Mouse (Mus musculus) gonadal fat pad, adult 2 months (tissue): ENCODE data around the gene Lrrc26. TPM values are rescaled to one million over a fixed set of nuclear protein-coding genes. Genes with fewer than 3 reads are reported as not detected.
"Not testable (repeated sequence)": the region's sequence is repeated elsewhere in the genome, so short reads cannot be mapped to it uniquely, and the experiment has no call there.

Experiments
- DNase-seq: peaks from one replicate; pipeline ENCODE4 v3.0.0-alpha.2; 2012; ENCODE audit warnings: low read depth
- polyA plus RNA-seq: library from polyadenylated mRNA; depleted of rRNA; stranded (reverse); fragments of >200 nt; gene quantifications from 2 replicates; pipeline ENCODE4 v1.2.3, GENCODE M21; 2012; rRNA removed

Lrrc26 gene
- polyA plus RNA-seq, result 5.1 and 7.0 TPM in 2 replicates

DNA sequence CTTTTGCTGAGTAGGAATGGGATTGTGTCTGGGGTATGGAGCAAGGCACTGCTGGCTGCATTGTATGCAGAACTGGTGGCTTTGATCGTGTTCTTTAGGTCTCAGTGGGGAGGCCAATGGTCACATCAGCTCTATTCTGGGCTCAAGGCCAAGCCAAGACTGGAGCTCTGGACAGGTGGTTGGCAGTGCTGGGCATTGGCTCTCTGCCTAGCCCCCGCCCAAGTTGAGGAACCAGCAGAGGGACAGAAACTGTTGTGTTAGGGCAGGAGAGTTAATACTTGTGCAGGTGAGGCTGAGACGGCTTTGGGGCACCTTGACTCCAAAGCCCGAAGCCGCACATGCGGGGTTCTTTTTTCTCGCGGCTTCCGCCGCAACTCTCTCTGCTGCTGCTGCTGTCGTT is at the start of gene Lrrc26:
TSS of gene Lrrc26 (plus strand) at position 265 of the 400 bp plus-strand sequence.
- no peak for DNase-seq

DNA sequence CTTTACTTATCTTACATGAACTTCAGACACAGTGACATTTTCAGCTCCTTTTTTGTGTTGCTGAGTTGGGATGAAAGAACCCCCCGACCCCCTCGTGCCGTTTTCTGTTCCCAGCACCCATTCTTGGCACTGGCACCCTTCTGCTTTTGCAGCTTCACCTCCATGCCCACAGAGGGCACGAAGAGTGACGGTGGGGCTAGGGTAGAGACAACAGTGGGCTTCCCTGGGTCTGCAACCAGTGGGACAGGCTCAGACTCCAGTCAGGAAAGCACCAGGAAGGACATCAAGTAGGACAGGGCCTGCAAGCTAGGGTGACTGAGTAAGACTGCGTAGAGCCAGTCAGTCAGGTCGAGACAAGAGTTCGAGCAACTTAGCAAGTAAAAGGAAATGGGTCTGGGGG is 49.4 kb upstream of the Lrrc26 start:
- no peak for DNase-seq

DNA sequence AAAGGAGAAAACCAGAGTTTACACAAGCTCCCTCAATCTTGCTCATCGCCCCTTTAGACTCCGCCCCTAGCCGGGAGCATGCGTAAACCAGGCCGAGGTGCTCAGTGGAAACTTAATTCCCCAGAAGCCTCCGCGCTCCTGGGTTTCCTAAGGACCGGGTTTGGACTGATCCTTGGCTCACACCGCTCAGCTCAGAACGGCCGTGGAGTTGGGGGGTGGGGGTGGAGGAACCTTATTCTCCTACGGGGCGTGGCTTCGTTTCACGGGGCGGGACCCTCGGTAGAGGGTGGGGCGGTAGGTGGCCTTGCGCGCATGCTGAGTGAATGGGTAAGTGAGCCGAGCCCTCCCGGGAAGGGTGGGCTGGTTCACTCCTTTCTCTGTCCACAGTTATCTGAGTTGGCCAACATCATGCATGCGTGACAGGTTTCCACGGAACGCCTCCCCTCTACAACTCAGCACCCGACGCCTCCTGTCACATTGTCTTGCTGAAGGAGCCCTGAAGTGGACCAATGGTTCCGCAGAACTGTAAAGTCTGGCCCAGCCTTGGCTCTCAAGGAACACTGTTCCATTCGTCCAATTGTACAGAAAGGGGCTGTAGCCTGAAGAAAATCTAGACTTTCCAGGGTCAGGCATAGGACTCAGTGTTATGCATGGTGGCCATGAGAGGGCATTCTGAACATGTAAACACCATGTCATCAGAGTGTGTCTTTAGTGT is 48.8 kb upstream of the Lrrc26 start:
- no peak for DNase-seq

DNA sequence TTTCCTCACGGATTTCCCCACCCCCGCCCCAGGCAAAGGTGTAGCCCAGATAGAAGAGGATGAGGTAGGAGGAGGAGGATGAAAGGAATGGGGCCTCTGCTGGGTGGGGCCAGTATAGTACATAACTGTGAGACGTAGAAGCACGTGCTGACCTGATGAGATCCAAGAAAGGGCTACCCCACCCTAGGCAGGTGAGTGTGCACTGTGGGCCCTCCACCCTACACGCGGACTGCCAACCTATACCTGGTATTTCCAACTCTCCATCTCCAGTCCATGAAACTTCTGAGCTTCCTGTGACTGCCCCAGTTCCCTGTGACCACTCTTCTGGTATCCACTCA is 48.3 kb upstream of the Lrrc26 start:
- DNase-seq, result no peak

DNA sequence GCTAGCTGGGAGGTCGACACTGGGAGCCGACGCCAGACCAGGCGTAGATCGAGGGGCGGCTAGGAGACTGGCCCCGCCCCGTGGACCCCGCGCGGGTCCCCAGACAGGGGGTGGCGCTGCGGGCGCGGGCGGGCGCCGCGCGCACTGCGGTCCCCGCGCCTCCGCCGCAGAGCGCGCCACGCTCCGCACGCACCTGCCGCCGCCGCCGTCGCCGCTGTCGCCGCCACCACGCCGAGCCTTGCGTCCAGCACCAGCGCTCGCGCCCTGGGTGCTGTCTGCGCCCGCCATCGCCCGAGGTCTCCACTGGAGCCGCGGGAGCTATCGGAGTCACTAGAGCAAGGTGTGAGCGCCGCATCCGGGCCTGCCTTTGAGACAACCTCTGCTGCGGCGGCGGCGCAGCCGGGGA is 47.6 kb upstream of the Lrrc26 start, which contains the start of the genes Rnf208 and Cysrt1:
TSS of gene Rnf208 (plus strand) at position 155 of the 406 bp plus-strand sequence.
TSS of gene Cysrt1 (minus strand) at position 352 of the 406 bp plus-strand sequence.
- no peak for DNase-seq

DNA sequence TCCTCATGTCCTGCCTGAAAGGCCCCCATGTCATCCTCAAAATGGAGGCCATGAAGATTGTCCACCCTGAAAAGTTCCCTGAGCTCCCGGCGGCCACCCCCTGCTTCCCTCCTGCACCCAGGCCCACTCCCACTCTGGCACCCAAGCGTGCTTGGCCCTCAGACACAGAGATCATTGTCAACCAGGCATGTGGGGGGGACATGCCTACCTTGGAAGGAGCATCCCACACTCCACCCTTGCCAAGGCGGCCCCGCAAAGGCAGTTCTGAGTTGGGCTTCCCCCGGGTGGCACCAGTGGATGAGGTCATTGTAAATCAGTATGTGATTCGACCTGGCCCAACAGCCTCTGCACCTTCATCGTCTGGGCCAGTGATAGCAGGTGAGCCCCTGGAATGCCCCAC is 46.4 kb upstream of the Lrrc26 start:
- DNase-seq, result no peak

DNA sequence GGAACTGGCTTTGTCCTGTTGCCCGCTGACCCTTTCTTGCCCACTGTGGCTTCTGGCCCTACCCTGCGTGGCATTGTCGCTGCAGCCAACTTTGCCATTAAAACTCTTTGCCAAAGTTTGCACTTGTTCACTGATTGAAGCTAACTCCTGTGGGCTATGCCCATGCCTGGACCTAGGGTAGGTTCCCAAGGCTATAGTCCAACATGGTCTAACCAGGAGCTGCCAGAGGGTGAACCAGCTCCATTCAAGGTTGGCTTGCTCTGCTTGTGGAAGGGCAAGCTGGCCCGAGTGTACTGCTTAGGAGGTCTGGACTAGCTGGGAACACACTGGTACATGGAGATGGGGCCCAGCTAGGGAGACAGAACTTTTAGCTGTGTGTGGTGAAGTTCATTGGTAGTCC is 45.6 kb upstream of the Lrrc26 start:
- no peak for DNase-seq

DNA sequence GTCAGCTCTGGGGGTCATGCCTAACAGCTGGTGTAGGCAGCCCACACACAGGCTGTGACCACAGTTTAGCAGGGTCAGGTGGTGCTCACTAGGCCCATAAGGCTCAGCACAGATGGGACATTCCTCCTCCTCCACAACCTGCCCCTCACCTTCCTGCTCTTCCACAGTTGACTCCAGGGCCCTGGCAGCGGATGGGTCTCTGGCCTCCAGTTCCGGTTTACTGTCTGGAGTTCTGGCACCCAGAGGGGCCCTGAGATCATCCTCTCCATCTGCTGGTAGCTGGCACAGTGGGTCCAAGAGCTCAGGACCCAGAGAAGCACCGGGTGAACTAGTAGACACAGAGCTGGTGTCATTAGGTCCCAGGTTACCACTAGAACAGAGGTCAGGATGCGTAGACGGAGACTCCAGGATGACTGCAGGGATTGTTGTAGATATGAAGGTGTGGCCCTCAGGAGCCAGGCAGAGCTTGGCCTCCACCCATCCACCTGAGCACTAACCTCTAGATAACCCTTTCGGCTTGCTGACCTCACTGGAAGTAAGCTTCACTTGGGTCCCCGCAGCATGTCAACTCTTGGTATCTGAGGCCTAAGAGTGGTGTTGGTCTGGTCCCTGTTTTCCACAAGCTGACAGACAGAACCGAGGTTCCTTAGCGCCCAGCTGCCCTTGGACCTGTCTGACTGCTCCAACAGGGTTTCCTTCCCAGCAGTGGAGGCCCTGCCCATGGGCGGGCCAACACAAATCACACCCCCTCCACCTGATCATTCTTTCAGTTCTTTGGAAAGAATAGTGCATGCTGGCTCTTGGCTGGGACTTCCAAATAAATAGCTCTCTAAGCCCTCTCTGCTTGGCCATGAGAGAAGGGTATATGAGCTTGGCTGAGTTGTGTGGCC is 43.3 kb upstream of the Lrrc26 start, which contains the start of gene AL732309.1:
TSS of gene AL732309.1 (minus strand) at position 681 of the 890 bp plus-strand sequence.
- no peak for DNase-seq

DNA sequence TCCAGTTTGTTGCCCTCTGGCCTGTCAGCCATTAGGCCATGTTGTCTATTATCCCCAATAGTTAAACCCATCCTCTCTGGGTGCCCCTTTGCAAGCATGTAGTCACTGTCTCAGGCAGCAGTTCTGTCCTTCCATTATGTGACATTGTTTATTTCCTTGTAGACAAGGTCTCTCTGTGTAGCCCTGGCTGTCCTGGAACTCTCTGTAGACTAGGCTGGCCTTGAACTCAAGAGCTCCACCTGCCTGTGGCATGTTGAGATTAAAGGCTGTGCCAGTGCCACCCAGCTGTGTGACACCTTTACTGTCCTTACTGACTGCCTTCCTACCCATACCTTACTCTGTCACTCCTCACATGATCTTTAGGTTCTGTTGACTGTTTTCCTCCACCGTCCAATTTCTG is 37.4 kb upstream of the Lrrc26 start:
- DNase-seq, result no peak

DNA sequence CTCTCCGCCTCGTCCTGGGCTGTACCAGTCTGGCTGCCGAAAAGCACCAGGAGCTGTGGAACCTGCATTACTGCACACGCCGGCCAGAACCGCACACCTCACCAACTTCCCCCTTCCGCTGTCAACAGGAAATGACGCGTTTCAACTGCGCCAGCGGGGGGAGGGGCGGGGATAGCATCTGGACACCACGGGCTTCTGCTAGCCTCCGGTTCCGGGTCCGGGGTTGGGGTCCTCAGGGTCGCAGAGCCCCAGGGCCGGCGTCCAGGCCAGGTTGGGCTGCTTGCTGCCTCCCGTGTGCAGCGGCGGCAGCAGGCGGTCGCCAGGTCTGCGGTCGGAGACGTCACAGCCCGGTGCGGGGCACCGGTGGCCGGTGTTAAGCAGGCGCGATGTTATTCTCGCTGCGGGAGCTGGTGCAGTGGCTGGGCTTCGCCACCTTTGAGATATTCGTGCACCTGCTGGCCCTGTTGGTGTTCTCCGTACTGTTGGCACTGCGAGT is 34.4 kb upstream of the Lrrc26 start, which contains the start of gene Tmem203:
TSS of gene Tmem203 (plus strand) at position 156 of the 496 bp plus-strand sequence.
- DNase-seq, result no peak

DNA sequence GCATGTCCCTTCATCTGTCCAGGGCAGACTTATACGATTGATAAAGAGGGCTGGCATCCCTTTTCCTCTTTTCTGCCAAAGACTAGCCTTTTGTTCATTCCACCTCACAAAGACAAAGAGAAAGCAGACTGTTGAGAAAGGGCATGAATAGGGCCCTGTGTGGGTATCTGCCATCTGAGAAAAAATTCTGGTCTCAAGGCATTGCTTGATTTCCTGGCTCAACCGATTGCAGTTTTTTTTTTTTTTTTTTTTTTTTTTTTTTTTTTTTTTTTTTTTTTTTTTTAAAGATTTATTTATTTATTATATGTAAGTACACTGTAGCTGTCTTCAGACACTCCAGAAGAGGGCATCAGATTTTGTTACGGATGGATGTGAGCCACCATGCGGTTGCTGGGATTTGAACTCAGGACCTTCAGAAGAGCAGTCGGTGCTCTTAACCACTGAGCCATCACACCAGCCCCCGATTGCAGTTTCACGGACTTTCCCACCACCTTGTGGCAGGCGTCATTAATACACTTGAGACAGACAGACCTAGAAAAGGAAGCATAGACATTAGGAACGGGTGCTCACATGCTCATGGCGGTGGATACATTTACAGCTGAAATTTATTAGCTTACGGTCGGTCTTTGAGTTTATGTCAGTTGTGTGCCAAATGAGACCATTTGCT is 33.1 kb upstream of the Lrrc26 start:
- DNase-seq, result not testable (repeated sequence)

DNA sequence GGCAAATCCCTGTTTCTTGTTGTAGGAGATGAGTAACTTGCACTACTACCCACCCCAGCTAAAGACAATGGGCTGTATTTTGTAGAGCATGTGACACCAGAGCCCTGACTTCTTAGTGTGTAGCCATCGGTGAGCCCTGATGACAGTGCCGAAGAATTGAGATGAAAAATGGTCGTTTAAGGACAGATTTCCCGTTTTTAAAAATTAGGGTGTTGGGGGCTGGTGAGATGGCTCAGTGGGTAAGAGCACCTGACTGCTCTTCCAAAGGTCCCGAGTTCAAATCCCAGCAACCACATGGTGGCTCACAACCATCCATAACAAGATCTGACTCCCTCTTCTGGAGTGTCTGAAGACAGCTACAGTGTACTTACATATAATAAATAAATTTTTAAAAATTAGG is 32.5 kb upstream of the Lrrc26 start:
- not testable (repeated sequence) for DNase-seq

DNA sequence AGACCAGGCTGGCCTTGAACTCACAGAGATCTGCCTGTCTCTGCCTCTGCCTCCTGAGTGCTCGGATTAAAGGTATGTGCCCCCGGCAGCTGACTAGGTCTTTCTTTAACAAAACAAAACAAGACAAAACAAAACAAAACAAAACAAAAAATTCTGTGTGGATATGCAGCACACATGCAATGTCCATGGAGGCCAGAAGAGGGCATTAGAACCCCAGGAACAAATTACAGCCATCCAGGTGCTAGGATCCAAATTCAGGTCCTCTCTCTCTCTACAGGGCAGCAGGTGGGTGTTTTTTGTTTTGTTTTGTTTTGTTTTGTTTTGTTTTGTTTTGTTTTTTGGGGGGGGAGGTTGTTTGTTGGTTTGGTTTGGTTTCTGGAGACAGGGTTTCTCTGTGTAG is 30.8 kb upstream of the Lrrc26 start:
- DNase-seq, result no peak

DNA sequence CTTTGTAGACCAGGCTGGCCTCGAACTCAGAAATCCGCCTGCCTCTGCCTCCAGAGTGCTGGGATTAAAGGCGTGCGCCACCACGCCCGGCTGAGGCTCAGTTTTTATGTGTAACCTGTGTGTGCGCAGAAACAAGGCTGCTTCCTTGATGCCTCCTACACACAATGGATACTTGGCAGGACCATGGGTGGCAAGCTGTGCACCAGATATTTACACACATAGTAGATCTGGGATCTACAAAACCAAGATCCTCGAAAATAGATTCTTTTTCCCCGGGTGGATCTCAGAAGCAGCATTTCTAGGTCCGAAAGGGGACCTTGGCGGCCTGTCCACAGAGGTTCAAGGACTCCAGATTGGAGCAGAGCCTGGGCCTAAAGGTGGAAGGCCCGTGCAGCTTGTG is 27.8 kb upstream of the Lrrc26 start:
- no peak for DNase-seq

DNA sequence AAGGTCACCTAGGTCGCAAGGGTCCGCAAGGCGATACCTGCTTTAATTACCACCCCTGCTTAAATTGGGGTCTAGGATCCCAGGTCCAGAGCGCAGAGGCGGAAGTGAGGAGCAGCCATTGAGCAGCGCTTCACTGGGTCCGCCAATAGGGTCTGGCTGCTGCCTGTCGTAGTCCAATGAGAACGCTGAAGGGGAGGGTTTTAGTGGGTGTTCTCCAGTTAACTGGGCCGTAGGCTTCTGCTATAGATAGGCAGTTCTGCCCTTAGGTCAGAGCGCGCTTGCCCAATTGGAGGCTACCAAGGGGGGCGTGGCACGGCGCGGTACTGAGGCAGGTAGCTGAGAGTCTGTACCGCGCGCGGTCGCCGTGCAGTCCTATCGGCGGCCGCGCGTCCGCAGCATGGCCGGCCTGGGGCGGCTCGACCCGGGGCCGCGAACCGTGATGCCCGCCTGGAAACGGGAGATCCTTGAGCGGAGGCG is 27.4 kb upstream of the Lrrc26 start, which contains the start of gene Tprn:
TSS of gene Tprn (plus strand) at position 328 of the 477 bp plus-strand sequence.
- peak; percentile 90 for DNase-seq

DNA sequence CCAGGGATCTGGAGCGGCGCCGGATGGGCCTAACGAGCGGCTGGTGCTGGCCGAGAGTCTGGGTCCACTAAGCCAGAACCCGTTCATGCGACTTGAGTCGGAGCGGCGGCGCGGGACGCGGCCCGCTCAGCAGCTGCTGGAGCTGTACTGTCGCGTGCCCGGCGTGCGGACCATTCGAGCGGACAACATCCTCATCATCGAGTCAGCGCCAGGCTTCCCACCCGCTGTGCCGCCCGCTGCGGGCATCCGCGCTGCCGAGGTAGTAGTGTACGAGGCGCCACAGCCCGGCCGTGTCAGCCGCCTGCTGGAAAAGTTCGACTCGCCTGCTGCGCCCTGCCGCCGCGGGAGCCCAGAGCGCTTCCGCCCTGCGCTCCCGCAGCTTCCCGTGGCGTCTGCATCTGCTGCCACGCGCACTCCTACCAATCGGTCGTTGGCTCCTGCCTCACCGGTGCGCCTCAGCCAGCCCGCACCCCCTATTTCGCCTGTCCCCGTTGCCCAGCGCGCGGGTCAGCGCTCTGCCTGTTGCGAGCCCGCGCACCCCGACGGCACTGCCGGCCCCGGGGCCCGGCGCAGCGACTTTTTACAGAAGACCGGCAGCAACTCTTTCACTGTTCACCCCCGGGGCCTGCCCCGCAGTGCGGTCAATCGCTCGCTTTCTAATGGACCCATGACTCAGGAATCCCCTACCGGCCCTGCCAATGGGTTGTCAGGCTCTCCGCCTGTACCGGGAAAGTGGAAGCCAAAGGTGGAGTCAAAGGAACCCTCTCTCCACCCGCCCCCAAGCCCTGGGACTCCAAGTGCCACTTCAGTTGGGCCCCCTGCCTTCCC is 26.7 kb upstream of the Lrrc26 start:
- no peak for DNase-seq

DNA sequence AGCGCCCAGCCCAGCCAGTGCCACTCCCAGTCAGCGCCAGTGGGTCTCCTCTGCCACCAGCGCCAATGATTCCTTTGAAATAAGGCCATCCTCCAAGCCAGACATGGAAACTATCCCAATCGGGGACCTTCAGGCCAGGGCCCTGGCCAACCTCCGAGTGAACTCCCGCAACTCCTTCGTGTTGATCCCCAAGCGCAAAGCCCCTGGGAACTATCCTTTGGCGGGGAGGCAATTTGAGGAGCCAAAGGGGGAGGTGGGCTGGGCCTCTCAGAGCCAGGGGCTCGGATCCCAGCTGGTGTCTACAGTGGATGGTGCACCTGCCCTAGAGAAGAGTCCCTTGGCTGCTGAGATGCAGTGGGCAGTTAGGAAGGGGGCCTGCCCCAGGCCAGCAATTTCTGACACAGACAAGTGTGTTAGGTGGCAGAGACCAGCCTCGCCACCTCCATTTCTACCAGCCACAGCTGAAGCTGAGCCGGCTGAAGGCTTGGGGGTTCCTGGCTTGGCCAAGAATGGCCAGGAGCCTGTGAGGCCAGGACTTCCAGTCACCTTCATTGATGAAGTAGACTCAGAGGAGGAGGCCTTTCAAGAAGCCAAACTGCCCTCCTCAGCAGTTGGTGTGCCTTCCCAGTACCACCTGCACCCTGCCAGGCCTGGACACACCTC is 26.0 kb upstream of the Lrrc26 start:
- no peak for DNase-seq

DNA sequence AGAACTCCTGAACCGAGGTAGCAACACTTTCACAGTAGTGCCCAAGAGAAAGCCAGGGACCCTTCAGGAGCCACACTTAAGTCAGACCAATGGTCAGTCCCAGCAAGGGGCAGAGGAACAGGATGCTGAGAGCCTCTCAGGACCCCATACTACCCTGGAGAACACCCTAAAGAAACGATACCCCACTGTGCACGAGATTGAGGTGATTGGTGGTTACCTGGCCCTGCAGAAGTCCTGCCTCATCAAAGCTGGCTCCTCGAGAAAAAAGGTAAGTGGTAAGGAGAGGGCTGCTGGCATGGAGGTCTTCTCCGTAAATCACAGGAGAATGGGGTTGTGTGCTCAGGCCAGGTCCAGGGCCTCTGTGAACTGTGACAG is 25.4 kb upstream of the Lrrc26 start:
- no peak for DNase-seq

DNA sequence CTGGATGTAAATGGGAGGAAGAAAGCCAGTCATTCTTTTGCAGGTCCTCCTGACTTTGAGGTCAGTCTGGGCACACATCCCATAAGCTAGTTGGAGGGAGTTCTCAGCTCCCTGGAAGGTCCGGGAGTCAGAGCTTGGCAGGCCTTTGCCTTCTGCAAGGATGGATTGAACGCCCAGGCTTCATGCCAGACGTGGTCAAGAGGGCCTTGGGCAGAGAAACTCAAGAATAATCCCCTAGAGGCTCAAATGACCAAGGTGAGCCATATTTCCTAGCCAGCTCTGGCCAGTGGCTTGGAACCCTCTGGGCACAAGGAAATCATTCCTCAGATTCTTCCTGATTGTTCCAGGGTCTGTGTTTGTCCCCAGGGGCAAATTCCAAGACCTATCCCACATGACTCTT is 24.9 kb upstream of the Lrrc26 start:
- no peak for DNase-seq

DNA sequence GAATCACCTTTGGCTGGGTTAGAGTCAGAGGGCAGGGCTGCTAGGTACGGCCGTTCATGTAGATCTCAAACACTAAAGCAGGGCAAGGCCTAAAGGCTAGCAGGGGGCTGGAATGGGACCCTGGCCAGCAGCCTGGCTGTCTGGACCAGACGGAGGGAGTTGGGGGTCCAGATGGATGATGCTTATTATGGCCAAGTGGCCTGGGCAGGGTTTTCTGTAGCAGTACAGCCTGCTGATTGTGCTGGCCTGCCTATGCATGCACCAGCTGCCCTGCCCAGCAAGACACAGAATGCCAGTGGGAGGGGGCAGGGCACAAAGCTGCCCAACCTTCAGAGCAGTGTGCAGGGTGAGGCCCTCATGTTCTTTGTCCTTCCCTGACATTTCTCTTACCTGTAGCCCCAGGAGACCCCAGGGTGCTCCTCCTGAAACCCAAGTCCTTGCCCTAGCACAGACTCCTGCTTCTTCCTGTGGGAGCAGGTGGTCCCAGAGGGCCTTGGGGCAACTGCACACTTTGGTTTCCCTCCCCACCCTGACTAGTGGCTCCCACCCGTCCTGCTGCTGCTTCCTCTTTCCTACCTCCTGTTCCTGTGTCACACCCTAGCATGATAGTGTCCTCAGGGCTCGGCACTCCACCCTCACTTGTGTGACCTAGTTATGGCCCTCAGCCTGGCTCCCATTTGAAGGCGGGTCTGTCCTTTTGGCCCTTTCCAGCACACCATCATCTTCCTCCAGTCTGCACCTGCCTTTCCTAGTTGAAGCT is 23.6 kb upstream of the Lrrc26 start:
- DNase-seq, result no peak
